Mouse (Mus musculus) lung, postnatal 0 days (tissue): ENCODE data around the gene Lce1f.

Source experiments
- CTCF ChIP-seq: IDR thresholded peaks from 2 replicates; pipeline ENCODE4 v1.5.1; 2016; ENCODE audit warnings: antibody characterized with exemption, mild to moderate bottlenecking
- EP300 ChIP-seq: IDR thresholded peaks from 2 replicates; pipeline ENCODE4 v1.6.1; 2016; ENCODE audit warnings: antibody characterized with exemption, mild to moderate bottlenecking, control low read depth

GRCm38 (mm10) chr3:92687110-92687509 is 33.0 kb downstream of the Lce1f start, which contains the start of gene Lce1d:
- no peak for TF ChIP-seq CTCF
- no peak for TF ChIP-seq EP300
